17 mouse cellular contexts compared by ENCODE assay signal in the genomic region with DNA sequence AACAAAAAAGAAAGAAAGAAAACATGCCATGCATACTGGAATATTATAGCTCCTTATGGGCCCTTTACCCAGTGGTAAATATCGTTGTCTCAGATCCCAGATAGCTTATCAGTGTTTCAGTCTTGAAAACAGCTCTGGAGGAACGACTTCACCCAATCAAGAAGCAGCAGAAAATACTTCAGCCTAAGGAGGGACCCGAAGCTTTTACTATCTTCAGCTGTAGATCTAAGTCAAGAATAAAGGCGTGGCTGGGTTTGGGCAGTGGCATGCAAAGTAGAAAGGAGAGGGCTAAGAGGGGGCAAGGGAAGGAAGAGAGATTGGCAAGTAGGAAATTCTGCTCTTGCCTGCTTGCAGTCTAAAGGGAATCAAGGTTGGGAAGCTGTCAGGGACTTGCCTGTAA. TPM values are rescaled to one million over a fixed set of nuclear protein-coding genes. Genes with fewer than 3 reads are reported as not detected.
"Had no signal": no experiment of that assay in that cellular context is flagged by ENCODE, and none has a peak within 500 bp of the region (broad histone marks: within the 10 kb centered on the region; RNA-seq: fewer than 3 reads in every experiment).

No protein-coding gene starts in this region.

- H3K27ac ChIP-seq: kidney, embryonic 15.5 days; left cerebral cortex, adult 2 months; limb, embryonic 15.5 days; liver, embryonic 13.5 days; midbrain, embryonic 10.5 days; neural tube, embryonic 12.5 days had no signal

- H3K36me3 ChIP-seq: kidney, embryonic 15.5 days; limb, embryonic 15.5 days; liver, embryonic 13.5 days; midbrain, embryonic 10.5 days; neural tube, embryonic 12.5 days had no signal

- H3K4me2 ChIP-seq: neural tube, embryonic 12.5 days had no signal

- H3K27me3 ChIP-seq: kidney, embryonic 15.5 days; limb, embryonic 15.5 days; liver, embryonic 13.5 days; neural tube, embryonic 12.5 days had no signal

- ATAC-seq: liver, postnatal 0 days had no signal

- H3K9ac ChIP-seq: limb, embryonic 15.5 days; liver, embryonic 13.5 days; neural tube, embryonic 12.5 days had no signal

- H3K9me3 ChIP-seq: kidney, embryonic 15.5 days; limb, embryonic 15.5 days; liver, embryonic 13.5 days; neural tube, embryonic 12.5 days had no signal

- H3K4me3 ChIP-seq: left cerebral cortex, adult 2 months; liver, embryonic 13.5 days; neural tube, embryonic 12.5 days had no signal

- DNase-seq: kidney, adult 2 months; kidney, postnatal 25 days; liver, embryonic 13.5 days; liver, postnatal 0 days; midbrain, embryonic 14.5 days; thymus, adult 2 months; thymus, postnatal 25 days had no signal

RNA-seq across cellular contexts. Expression of gene Fam25c, which starts 6.9 kb away (rescaled TPM):
- total RNA-seq: layer of hippocampus, postnatal 25 days; left cerebral cortex, adult 2 months; left cerebral cortex, postnatal 25 days; neutrophil, adult 5-6 weeks had no signal
- polyA plus RNA-seq: kidney, embryonic 15.5 days; limb, embryonic 11.5 days; liver, embryonic 13.5 days; lung, embryonic 16.5 days; midbrain, embryonic 10.5 days; midbrain, embryonic 14.5 days; neural tube, embryonic 12.5 days had no signal

RNA-seq across cellular contexts. Expression of gene Sncg, which starts 12.5 kb away (rescaled TPM):
- total RNA-seq: neutrophil, adult 5-6 weeks had no signal

RNA-seq across cellular contexts. Expression of gene Mmrn2, which starts 13.1 kb away (rescaled TPM):
- total RNA-seq: neutrophil, adult 5-6 weeks had no signal
